Mouse (Mus musculus): Measurements from ENCODE around the gene Acvr1b.
A peak's percentile ranks its signal among the peaks of the same experiment; 100 is the strongest.

Gene Acvr1b

DNA sequence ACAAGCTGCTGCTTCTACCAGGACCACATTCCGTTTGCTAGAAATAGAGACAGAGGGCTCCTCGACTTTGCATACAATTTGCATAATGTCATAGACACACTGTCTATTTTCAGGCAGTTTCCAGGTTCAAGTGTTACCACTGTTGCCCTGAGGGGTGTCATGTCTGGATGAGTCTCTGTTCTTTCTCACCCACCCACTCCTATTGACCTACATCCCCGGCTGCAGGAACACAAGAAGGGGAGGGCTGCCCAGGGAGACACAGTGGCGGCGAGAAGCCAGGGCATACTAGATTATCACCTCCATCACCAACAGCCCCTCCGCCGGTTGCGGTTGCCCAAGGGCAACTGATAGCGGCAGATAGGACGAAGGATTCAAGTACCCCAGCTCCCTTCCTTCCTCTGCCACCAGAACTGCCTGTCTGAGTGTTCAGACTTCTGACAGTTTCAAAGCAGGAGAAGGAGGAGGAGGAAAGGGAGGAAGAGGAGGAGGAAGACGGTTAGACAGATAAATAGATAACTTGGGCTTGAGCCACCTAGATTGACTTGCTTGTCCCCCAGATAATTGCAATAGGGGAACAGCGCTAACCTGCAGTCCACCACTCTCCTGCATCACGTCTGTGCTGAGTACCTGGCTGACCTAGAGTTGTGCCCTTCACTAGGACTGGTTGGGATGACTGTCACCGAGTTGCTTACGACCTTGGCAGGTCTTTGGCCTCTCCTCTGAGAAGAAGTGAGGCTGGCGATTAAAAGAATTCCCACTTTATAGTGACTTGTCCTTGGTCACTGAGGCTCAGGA is 26.6 kb upstream of the Acvr1b start:
- peak in 1 of 2 experiments; percentile 31 for DNase-seq

DNA sequence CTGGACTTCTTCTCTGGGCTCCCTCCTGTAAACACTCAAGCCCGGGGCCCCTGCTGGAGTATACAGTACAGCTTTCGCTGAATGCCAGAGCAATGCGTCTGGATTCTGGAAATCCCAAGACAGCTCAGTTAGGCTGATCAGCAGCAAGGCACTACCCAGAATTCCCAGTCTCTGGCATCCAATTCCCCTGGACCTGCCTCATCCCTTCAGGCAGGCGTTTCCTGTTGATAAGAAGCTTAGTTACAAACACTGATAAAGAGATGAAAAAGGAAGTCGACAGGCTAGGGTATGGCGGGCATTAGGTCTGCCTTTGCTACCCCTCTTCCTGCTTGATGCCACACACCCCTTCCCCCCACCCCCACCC is 26.0 kb upstream of the Acvr1b start:
- DNase-seq = peak in 1 of 2 experiments; percentile 16

DNA sequence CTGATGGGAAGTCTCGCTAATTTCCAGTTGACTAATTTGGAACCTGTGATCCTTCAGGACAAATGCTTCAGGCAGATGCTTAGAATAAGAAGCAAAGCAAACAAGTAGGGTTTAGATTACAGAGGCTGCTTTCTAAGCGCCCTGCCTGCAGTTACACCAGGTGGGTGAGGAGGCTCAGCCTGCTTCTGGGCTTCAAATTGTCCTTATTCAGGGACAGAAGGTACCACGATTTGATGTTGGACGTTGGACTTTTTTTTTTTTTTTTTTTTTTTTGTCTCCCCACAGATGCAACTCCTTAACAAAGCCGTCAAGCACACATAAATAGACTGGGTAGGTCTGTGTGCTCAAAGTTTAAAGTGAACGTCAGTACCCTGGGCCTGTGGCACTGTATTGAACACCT is 25.3 kb upstream of the Acvr1b start:
- no peak for DNase-seq

DNA sequence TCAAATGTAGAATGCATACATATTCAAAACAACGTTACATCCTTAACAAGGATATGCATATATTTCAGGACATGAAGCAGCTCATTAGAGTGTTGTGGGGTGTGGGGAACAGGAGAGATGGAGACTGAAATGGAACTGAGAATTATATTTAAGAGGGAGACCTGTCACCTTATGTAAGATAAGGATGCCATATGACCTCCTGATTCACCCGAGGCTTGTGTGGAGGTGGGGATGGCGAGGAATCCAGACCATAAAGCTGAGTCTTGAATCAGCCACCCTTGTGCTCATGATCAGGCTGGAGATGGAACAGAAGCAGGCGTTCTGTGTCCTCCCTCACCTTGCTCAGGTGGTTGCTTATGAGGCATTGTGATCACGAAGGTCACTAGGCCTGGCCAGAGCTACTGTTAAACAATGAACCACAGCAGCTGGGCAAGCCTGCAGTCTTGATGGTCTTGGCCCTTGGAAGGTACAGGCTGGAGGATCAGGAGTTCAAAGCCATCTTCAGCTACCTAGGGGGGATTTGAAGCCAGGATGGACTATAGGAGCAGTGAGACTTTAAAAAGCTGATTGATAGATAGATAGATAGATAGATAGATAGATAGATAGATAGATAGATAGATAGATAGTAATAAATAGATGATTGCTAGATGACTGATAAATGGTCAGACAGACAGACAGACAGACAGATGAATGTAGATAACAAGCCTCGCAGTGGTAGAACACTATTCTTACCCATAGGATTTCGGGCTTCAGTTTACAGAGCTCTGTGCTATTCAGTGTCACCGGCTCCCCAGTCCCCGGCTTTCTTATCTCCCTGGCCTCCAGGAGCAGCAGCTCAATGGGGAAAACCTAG is 22.2 kb upstream of the Acvr1b start:
- DNase-seq = no peak

DNA sequence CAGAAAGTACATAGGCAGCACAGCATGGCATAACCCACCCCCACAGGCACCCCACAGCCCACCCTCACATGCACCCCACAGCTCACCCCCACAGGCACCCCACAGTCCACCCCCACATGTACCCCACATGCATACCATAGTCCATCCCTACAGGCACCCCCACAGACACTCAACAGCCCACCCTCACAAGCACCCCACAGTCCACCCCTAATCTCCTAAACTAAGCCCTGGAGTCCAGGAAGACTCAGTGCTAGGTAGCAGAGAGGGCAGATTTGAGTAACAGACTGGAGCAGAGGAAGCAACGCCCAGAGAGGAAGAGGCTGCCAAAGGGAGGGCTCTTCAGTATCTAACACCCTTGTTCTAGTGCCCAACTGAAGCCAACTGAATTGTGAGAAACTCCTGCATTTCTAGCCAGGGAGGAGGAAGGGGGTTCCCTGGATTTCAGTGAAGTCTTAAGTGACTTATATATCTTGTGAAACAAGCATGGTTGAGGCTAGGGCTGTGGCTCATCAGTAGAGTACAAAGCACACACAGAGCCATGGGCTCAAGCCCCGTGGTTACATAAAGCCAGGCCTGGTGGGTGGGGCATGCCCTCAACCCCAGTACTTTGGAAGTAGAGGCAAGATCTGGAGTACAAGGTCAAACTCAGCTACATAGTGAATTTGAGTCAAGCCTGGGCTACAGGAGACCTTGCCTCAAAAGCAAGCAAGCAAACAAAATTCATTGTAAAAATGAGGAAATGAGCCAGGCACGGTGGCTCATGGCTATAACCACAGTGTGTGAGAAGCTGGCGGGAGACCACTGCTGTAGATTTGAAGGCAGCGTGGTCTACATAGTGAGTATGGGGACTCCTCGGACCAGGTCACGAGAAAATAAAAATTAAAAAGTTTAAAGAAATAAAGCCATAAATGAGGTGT is 18.9 kb upstream of the Acvr1b start:
- no peak for DNase-seq

DNA sequence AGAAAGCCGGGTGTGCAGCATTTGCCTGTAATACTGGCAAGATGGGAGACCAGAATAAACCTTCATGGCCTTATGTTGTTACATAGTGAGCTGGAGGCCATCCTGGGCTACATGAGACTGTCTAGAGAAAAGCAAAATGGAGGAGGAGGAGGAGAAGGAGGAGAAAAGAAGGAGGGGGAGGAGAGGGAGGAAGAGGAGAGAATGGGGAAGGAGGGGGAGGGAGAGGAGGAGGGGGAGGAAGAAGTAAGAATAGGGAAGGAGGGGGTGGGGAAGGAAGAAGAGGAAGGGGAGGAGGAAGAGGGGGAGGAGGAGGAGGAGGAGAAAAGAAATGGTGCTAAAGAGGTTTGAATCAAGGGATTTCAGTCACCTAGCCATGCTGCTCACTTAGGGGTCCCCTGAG is 13.7 kb upstream of the Acvr1b start:
- DNase-seq = no peak

DNA sequence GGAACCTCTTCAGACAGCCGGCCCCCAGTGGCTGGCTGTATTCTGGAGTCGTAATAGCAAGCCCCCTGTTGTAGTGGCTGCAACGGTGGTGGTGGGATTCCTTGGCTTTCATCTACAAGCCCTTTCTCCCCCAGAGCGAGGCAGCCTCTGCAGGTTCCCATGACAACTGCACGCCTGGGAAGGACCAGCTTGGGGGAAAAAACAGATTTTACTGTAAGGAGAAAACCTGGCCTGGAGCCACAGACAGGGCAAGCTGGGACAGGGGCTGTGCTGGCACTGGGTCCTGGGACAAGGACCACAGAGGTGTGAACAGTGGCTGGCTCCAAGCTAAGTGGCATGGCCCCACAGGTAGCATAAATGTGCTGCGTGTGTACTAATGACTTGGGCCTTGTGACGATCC is 13.3 kb upstream of the Acvr1b start:
- DNase-seq = no peak

DNA sequence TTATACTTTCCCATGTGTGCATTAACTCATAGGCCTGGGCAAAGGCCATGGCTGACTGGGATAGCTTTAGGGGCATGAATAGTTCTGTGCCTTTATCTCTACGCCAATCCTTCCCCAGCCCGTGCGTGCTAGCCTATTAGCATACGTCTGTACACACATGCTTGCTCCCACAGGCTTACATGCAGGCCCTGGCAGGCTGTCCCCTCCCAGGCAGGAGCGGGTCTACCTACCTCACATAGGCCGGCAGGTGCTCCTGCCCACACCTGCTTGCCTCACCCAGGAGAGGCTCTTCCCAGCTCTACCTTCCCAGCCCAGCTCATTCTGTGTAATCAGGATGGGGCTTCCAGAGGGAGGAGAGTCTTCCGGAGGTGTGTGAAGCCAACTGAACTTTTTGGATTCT is 12.3 kb upstream of the Acvr1b start:
- no peak for DNase-seq

DNA sequence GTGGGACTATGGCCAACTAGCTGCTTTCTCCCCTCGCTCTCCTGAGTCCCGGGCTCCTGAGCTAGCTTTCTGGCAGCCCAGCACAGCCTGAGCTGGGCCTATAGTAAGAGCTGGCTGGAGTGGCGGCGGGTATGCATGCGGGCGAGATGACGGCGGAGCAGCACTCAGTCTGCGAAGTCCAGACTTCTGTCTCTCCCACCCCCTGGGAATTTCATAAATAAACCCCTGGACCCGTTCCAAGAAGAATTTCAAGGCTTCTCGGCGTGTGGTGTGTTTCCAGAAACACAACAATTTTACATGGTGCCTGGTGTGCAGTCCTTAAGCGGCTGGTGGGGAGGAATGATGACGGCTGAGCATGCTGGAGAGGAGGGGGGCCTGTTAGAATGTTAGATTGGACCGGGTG is 10.8 kb upstream of the Acvr1b start:
- DNase-seq = no peak

DNA sequence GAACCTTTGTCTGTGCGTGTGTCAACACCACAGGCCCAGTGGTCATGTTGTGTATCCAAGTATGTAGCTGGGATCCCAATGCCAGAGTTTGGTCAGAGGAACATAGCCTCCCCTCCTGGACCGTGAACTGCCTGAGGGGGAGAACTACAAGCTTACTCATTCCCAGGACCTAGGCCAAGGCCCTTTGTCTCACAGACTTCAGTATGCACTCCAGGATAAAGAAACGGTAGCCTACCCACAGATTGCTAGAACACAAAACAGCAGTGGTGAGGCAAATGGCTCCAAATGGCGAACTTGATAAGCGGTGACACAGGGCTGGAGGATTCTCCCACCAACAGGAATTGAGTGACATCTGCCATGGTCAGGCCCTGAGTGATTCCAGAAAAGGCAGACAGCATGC is 10.0 kb upstream of the Acvr1b start:
- DNase-seq = no peak

DNA sequence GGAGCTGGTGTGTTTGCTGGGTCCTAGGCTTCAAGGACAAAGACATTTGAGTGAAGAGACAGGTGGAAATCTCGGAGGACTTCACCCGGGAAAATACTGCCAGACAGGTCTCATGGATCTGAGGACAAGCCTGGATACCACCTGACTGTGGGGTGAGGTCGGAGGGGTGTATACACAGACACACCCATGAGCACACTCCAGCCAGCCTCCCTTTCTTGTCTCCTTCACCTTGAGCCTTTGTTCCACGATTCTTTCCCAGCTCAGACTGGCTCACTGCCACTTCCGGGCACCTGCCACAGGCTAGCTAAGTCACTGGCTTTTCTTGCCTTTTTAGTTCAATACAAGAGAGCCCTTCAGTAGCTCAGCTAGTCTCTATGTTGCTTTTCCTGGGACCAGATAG is 9.6 kb upstream of the Acvr1b start:
- no peak for DNase-seq

DNA sequence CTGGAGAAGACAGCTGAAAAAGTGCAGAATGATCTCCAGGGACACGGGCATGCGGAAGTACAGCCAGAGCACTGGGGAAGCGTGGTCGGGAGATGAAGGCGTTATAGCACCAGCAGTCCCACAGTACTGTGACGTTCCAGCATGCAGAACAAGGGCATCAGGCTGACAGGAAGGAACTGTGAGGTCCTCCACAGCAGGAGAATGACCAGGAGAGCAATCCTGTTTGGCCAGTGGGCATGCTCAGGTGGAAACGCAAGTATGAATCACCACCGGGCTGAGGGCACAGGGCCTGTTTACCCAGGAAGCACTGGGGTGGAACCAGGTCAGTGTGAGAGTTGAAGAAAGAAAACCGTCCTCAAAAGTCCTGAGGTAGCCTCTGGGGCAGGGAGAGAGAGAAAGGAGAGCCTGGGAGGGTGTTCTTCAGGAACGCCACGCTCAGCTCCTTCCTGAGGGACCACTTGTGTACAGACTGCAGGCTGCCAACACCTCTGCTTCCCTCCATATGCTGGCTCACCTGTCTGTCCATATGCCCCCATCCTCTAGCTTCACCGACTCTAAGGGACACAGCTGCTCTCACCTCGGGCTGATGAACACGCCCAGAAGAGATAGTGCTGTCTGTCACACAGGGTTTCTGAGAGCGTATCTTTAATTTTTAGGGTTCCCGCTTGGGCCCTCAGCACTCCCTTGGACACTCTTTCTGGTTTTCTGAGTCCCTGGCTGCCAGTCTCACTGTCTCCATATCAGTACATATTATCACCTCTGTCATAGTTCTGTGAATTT is 8.0 kb upstream of the Acvr1b start:
- DNase-seq = no peak

DNA sequence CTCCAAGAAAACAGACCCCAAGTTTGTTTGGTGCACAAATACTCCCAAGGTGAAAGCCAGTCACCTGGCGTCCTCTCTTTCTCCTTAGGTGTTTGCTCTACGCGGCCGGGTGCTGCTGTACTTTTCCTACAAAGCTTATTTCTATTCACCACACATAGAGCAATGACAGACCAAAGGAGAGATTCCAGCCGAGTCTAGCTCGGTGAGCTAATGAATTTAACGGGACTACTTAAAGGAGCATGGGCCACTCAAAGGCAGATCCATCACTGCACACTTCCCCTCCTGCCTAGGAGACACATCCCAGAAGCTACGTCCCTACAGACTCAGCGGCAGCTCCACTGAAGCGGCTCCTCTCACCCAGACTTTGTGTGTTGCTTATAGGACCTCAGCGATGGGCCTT is 6.3 kb upstream of the Acvr1b start:
- no peak for DNase-seq

DNA sequence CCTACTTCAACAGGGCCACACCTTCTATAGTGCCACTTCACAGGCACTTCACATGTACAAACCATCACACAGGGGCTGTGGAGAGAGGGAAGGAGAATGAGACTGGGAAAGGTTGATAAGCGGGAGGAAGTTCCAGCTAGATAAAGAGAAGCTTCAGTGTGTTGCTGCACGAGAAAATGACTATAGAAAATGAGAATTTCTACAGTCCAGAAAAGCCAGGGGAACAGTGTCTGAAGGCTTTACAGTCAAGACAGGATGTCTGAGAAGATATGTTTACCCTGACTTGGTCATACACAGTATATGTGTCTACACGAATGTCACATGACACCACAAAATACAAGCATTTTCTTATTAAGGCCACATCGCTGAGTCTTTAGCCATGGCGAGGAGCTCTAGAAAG is 4.0 kb upstream of the Acvr1b start:
- no peak for DNase-seq

DNA sequence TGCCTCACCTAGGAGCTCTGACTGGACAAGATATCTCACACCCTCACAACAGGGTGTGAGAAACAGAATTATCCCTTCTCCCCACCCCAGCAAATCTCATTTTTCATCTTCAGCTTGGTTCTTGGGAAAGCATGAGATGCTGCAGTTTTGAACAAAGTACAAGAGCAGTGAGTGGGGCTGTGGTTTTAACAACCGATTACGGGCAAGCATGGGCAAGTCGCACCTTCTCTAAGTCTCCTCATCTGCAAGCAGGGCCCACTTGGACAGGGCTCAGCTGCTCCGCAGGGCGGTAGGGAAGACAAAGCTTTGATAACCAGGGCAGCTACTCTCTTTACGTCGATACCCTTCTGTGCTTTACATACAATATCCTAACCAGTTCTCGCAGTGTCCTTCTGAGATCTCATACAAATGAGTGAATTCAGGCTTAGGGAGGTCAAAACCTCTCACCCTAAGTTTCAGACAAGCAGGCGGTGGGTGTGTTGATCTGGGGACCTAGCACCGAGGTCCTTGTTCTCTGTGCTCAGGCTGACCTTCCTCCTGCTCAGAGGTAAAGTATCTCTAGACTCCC is 3.4 kb upstream of the Acvr1b start:
- DNase-seq = no peak

DNA sequence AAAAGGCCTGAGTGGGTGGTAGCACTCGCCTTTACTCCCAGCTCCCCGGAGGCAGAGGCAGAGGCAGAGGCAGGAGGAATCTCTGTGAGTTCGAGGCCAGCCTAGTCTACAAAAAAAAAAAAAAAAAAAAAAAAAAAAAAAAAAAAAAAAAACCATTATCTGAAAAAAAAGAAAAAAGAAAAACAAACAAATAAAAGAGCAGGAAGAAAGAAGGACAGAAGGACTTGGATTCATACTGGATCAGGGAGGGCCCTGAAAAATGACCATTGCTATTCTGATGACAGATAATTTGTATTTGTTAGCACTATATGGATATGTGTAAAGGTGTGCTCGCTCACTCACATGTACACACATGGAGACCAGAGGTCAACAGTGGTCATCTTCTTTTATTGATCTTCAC is 2.6 kb upstream of the Acvr1b start:
- DNase-seq = no peak

DNA sequence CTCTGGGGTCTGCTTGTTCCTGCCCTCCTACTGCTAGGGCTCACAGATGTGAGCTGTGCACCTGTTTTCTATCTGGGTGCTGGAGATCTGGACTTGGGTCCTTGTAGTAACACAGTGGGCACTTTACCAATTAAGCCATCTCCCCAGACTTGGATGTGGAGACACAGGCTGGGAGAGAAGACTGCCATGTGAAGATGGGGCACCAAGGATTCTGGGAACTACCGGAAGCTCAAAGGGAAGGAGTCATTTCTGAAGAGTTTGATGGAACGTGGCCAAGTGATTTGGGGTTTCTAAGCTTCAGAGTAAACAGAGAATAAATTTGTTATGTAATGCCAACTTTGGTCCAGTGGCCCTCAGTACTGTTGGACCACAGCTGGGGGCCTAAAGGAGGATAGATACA is 1.9 kb upstream of the Acvr1b start:
- DNase-seq = no peak

DNA sequence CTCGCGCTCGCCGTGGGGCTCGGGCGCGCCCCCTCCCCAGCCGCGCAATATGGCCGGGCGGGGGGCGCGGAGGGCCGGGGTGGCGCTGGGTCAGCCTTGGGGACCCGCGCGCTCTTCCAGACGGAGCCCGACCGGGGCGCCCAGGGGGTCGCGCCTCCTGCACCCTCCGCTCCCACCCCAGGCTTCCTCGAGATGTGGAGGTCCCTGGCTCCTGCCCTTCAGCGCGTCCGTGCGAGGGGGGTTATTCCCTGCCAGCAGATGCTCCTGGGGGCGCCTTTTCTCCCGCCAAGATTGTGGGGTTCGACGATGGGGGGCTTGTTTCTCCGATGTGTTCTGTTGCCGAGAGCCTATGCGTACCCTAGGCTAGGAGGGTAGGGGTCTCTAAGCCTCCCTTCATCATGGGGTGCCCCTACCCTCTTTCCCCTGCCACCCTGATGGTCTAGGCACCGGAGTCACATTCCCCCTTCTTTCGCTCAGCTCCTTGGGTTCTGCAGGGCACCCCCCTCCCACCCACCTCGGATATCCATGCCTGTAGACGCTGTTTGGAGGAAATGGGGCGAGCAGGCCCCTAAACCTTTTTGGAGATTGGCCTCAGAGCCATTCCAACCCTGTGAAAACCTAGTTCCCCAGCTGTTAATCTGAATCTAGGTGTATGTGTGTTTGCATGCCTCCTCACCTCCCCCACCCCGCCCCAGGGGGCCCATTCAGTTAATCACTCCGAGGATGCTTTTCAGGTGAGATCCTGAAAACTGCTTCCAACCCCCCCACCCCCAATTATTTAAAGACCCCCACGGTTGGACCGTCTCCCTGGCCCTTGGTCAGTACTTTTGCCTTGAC is 645 bp downstream of the Acvr1b start:
- peak in 1 of 2 experiments; percentile 31 for DNase-seq

DNA sequence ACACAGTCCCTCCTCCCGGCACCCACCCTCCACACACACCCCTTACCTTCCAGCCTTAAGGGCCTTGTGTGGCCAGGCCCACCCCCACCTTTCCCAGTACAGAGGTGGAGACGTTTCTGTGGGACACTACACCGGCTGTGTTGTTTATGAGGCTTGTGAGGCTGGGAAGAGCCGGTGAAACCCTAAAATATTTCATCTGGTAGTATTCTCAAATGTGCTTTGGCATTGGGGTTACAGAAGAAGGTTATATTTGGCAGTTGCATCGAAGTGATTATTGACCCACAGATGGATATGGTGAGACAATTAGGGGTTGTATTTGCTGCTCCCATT is 1.2 kb downstream of the Acvr1b start:
- DNase-seq = no peak

DNA sequence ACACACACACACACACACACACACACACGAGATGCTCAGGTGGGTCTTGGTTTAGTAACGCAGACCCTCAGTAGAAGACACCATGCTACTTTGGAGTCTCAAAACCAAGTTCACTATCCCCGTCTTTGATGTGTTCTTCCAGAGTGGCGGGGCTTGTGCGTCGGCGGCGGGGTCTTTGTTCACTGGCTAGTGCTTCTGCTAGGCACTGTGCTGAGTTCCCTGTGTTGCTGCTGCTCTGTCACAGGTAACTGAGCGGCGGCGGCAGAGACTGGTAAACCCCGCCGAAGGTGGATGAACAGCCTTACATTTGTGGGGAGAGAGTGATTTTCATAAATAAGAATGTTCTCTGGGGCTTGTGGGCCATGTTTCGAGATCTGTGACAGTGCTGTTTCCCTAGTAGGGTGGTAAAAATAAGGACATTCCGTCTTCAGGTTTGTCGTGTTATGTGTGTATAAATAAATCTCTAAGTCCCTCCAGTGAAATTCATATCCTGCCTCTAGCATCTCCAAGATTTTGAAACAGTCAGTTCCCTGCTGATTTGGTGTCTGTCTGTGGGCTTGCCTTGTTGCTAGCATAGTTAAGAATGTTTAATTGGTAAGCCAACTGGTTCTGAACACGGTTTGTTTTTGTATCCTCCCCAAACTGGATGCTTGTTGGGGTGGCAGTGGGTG is 1.9 kb downstream of the Acvr1b start:
- DNase-seq = no peak

DNA sequence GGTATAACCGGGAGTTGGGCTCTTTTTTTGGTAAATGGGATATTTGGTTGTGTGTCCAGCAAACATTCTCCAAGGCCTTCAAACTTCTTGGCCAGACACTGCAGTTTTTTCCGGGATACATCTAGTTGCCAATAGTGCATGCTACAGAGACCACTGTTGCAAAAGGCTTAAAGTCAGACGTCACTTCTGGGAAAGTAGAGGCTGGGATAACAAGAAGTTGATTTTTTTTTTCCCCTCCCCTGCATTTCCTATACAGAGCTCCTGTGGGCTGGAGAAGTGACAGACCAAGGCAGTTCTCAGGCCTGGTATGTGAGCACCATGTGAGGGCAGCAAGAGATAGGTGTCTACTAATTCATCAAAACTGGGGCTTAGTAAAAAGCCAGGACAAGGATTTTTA is 2.4 kb downstream of the Acvr1b start:
- no peak for DNase-seq

Data from spleen, adult 18-20 months (tissue).